Mouse (Mus musculus) E14TG2a.4 (cell line): Measurements from ENCODE around the gene Pld5.

ENCODE experiments used
- H3K27me3 ChIP-seq: 2 replicates; pipeline ENCODE4 v1.6.1; 2014; ENCODE audit warnings: low read length, control low read depth; ENCODE audit not compliant: insufficient read depth
- H3K36me3 ChIP-seq: 2 replicates; pipeline ENCODE4 v1.6.1; 2014; ENCODE audit warnings: low read length, control low read depth; ENCODE audit not compliant: insufficient read depth
- H3K4me1 ChIP-seq: replicated peaks from 2 replicates; pipeline ENCODE4 v1.6.1; 2014; ENCODE audit warnings: low read depth, low read length, control low read depth
- H3K4me3 ChIP-seq: replicated peaks from 2 replicates; pipeline ENCODE4 v1.5.1; 2014; ENCODE audit warnings: mild to moderate bottlenecking, low read length
- H3K9me3 ChIP-seq: 2 replicates; pipeline ENCODE4 v1.6.1; 2014; ENCODE audit warnings: low read length, control low read depth
- CTCF ChIP-seq: conservative IDR thresholded peaks from 2 replicates; pipeline ENCODE4 v1.5.1; 2014; ENCODE audit warnings: low read length
- NANOG ChIP-seq: IDR thresholded peaks from 2 replicates; pipeline ENCODE4 v1.6.1; 2014; ENCODE audit warnings: borderline replicate concordance, low read length, mixed read lengths
- POU5F1 ChIP-seq: IDR thresholded peaks from 2 replicates; pipeline ENCODE4 v1.6.1; 2014; ENCODE audit warnings: low read length, borderline replicate concordance

The Pld5 gene

DNA sequence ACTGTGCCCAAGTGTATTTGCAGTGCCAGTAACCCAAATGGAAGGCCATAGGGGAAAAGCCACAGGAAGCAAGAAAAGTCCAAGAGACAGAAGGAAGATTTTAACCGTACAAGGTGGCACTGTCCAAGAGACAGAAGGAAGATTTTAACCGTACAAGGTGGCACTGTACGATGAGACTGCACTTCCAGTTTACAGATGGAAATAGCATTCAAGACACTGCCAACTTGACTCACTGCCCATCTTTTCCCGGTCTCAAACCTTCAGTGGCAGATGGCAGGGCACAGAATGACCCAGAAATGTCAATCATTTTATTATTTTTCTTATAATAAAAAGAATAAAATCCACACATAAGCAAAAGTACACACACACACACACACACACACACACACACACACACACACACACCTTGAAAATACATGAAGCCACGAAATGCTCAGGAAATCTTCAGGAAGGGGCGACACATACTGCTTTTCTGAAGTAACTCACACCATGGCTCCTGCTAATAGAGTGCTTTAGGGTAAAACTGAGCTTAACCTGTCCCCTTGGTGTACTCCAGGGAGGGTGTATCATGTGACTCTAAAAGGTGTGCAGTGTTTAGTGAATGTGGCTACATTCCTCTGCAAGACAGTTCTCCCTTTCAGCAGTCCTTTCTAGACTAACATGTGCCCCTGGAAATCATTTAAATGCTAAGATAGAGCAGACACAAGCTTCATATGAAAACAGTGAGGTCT is 77.9 kb downstream of the Pld5 start:
- H3K4me1 ChIP-seq, result no peaks in the 10 kb centered on the region

GRCm38 (mm10) chr1:176196341-176196740 is 78.8 kb downstream of the Pld5 start:
- Histone ChIP-seq H3K4me1 (no peaks in the 10 kb centered on the region), H3K9me3 (no peaks in the 10 kb centered on the region), H3K4me3 (peak overlapping the region; percentile 49; the same call in 1 of the 2 replicates), H3K36me3 (no peaks in the 10 kb centered on the region), H3K27me3 (0 out of 2 replicates have a peak, but pooled peaks cover 3% of the 10 kb centered on the region)
- no peak for TF ChIP-seq CTCF
- TF ChIP-seq NANOG, result no peak
- TF ChIP-seq POU5F1, result no peak

More for the DNA sequence above, 77.9 kb downstream of the Pld5 start:
- Histone ChIP-seq H3K9me3 (no peaks in the 10 kb centered on the region), H3K27me3 (0 out of 2 replicates have a peak, but pooled peaks cover 3% of the 10 kb centered on the region), H3K36me3 (no peaks in the 10 kb centered on the region), H3K4me3 (no peak overlapping the region)
- TF ChIP-seq POU5F1 (no peak), NANOG (no peak), CTCF (no peak)

GRCm38 (mm10) chr1:176194727-176195126 is 80.4 kb downstream of the Pld5 start:
- Histone ChIP-seq H3K4me3 (no peak overlapping the region), H3K9me3 (no peaks in the 10 kb centered on the region), H3K36me3 (no peaks in the 10 kb centered on the region), H3K4me1 (no peaks in the 10 kb centered on the region), H3K27me3 (0 out of 2 replicates have a peak, but pooled peaks cover 3% of the 10 kb centered on the region)
- TF ChIP-seq NANOG (no peak), CTCF (no peak), POU5F1 (no peak)

- Histone ChIP-seq H3K9me3 (no peaks in the 10 kb centered on the region), H3K27me3 (no peaks in the 10 kb centered on the region), H3K4me1 (no peaks in the 10 kb centered on the region), H3K4me3 (no peak overlapping the region), H3K36me3 (no peaks in the 10 kb centered on the region)
- TF ChIP-seq NANOG (no peak), POU5F1 (no peak), CTCF (no peak)
These were observed 91.1 kb downstream of the Pld5 start for GRCm38 (mm10) chr1:176183991-176184390.

- Histone ChIP-seq H3K4me3 (no peak overlapping the region), H3K9me3 (no peaks in the 10 kb centered on the region), H3K36me3 (no peaks in the 10 kb centered on the region), H3K27me3 (no peaks in the 10 kb centered on the region), H3K4me1 (no peaks in the 10 kb centered on the region)
- TF ChIP-seq POU5F1, result no peak
- TF ChIP-seq NANOG, result no peak
- TF ChIP-seq CTCF, result no peak
These were observed 100.1 kb downstream of the Pld5 start for GRCm38 (mm10) chr1:176174971-176175370.

GRCm38 (mm10) chr1:176167784-176168183 is 107.3 kb downstream of the Pld5 start:
- H3K4me3 ChIP-seq, result no peak overlapping the region
- H3K9me3 ChIP-seq, result no peaks in the 10 kb centered on the region
- no peaks in the 10 kb centered on the region for H3K36me3 ChIP-seq
- no peaks in the 10 kb centered on the region for H3K27me3 ChIP-seq
- TF ChIP-seq POU5F1 (no peak), NANOG (no peak), CTCF (no peak)
- H3K4me1 ChIP-seq, result no peaks in the 10 kb centered on the region

DNA sequence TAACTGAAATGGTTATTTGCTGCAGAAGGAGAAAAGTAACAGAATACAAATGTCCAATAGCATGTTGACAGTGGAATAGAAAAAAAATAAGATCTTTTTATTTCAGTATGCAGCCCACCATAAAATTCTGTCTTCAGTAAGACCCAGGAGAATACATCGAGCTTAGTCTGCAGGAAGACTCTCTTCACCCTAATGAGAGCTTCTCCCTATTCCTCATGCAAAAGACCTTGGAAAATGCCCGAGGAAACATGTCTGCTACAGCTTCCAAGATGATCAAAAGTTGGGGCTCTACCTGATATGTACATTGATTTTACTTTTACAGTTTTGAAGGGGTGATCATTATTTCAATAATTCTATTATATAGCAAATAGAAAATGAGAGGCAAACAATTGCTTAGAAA is 108.0 kb downstream of the Pld5 start:
- TF ChIP-seq NANOG, result no peak
- TF ChIP-seq CTCF, result no peak
- no peak for TF ChIP-seq POU5F1
- Histone ChIP-seq H3K27me3 (no peaks in the 10 kb centered on the region), H3K4me1 (no peaks in the 10 kb centered on the region), H3K36me3 (no peaks in the 10 kb centered on the region), H3K9me3 (no peaks in the 10 kb centered on the region), H3K4me3 (no peak overlapping the region)

DNA sequence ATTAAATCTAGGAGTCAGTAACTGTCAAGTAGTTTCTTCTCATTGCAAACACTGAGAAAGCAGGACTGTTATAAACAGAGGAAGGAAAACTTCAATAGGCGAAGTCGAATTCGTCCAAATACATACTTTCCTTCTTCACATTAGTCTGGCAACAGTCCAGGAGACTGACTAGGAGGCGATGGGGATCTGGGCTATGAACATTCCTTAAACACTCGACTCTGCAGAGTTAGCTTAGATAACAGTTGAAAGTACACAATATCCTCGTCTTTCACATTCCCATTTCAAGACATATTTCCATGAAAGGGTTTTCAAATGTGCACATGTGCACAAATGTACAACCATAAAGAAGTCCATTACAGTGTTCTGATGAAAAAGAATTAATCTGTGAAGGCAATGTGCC is 129.8 kb downstream of the Pld5 start:
- Histone ChIP-seq H3K9me3 (peaks cover 9% of the 10 kb centered on the region), H3K27me3 (no peaks in the 10 kb centered on the region), H3K4me3 (no peak overlapping the region), H3K36me3 (no peaks in the 10 kb centered on the region), H3K4me1 (no peaks in the 10 kb centered on the region)
- TF ChIP-seq POU5F1, result no peak
- TF ChIP-seq CTCF, result no peak
- TF ChIP-seq NANOG, result no peak
